Mouse (Mus musculus): ENCODE measurements around the gene Lhx1. TPM values are rescaled to one million over a fixed set of nuclear protein-coding genes. Genes with fewer than 3 reads are reported as not detected.

Gene Lhx1
- total RNA-seq, 2 experiments from 2014 or later = not detected

DNA sequence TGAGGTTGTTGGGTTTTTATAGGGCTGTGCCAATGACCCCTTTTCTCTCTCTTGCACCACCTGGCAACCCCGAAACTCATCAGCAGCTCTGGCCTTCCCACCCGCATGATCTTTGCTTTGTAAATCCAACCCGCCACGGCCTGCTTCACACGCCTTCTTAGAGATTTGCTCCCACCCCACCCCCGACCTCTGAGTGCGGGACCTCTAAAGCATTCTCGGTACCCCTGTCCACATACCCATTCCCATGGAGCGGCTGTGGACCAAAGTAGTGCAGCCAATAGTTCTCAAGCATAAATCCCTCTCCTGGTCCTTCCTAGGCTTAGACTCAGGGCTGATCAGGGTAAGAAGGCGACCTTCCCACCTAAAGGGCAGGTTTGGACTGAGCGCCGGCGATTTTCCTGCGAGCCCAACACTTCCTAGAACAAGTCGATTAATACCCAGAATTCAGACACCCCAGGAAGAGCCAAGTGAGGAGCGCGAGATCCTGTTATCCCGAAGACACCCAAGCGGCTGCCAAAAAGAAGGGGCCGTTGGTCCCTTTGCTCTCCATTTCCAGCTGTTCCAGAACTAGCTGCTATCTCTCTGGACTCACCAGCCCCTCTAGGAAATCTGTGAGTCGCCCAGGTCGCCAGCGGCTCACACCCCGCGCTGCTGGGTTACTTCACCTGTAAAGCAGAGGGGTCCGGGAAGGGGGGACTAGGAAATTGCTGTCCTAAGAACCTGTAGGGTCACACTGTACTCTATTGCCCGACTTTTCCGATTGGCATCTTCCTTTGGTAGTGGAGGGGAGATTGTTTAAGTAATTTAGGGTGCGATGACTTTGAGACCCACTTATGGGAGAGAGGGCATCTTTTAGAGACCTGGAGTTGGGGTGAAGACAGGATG is 1.9 kb upstream of the Lhx1 start:
- DNase-seq (ENCODE audit: low spot score in 2 of 2) = no peak

DNA sequence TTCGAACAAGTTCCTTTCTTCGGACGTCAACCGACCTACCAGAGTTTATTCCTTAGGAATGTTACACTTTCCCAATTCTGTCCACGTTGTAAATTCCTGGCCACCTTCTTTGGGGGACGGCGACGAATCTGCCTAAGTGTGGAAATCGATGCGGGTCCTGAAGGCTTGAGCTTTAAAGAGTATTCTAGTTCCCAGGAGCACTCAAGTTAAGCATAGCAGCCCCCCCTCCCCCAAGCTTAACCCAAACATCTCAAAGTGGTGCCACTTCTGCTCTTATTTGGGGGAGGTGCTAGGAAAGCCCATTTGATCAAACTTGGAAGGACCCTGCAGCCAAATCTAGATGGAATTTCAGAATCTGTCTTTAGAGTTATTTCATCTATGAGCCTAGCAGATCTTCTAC is 1.1 kb upstream of the Lhx1 start:
- DNase-seq (ENCODE audit: low spot score in 2 of 2) = no peak

DNA sequence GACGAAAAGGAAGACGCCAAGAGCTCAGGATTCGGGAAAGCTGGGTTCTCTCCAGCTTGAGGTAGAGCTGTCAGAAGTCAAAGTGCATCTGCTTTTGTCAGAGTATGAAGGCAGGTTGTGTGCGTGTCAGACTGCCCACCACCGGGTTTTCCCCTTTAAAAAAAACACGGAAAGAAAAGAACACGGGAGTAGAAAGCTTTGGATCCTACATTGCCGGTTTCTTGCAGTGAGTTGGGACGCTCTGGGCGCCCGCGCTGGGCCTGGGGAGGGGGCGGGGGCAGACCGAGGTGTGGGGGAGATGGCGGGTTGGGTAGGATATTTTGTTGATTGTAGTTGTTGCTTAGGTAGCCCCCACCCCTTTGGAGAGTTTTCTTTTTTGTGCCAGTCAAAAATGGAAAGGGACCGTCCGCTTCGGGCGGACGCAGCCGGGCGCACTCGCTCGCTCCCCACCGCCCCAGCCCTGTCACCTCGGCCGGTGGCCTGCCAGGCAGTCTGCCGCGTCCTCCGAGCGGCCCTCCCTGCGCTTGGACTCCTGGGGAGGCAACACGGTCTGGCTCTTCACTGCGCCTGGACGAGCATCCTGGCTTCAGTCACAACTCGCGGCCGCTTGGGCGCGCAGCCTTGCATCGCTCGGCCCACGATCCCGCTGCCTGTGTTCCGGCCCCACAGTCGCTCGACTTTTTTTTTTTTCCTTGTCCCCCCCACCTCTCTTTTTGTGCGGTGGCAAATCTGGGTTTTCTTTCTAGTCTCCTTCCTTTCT is 644 bp downstream of the Lhx1 start:
- DNase-seq (ENCODE audit: low spot score in 2 of 2) = no peak

DNA sequence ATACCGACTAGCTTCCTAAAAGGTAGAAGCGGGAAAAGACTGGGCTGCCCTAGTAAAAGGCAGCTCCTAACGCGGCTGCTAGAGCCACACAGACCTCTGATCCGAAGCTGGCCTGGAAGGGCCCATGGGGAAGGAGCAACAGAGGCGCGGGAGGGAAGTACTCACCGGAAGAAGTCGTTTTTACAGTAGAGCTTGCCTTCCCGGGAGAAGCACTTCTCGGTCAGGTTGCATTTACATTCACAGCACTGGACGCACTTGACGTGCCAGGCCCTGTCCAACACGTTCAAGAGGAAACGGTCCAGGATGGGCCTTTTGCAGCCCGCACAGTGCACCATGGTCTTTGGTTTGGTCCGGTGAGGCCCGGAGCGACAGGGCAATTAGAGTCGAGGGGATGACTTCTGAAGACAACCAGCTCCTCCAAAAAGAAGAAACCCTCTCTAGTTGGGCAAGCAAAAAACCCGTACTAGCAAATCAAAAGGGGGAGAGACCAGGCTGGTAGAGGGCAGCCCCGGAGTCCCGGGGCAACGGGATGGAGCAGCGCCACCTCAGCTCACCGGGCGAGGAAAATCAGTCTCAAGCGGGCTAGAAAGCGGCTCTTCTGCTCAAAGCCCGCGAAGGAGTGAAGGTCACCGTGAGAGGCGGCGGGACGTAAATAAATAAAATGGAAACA is 1.4 kb downstream of the Lhx1 start:
- DNase-seq (ENCODE audit: low spot score in 2 of 2) = no peak

DNA sequence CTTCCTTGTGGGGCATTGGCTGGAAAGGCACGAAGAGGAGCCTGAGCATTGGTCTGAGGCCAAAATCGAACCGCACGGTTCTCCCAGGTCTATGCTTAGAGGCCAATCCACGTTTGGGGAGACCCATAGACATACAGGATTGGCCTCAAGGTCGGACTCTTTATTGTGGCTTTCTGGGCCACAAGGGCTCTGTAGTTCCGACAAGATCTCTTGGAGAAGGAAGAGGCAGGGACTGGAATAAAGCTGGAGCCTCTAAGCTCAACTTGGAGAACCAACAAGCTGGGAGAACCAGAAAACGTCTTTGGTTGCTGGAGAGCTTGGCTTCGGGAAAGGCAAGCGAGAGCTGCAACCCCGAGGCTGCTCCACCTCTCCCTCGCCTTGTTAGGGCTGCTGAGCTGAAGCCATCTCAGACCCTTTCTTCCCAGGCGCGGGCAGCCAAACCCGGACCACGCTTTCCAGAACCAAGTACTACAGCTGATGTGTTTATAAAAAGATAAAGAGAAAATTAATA is 2.0 kb downstream of the Lhx1 start:
- no peak for DNase-seq (ENCODE audit: low spot score in 2 of 2)

DNA sequence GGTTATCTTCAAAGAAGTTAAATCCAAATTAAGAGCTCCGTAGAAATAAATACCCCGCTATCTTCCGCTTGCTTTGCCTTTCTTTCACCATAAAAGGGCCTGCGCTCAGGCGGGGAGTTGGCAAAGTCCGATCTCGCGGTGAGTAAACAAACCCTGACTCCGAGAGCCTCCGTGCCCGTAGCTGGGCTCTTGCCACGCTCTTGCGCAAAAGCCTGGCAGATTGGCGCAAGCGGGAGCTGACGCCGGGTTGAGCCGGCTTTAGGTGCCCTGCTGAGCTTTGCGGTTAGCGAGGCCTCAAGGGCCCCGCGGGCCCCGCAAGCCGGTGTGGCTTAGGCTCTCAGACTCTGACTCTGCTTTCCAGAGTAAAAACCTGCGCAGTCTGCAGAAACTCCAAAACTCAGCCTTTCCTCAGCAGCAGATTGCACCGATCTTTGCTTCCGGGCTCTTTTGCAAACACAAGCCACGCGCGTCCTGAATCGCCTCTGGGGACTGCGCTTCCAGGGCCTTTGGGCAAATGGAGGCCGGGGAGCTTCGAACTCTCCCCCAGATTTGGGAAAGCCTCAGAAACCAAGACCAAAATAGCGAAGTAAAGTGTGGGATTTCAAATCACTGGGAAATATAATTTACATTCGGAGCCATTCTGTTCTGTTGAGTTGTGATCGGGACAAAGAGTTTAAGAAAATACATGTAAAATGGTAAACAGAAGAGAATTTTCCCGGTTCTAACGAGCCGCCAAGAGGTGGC is 2.6 kb downstream of the Lhx1 start:
- DNase-seq (ENCODE audit: low spot score in 2 of 2) = peak; percentile 70 to 79

DNA sequence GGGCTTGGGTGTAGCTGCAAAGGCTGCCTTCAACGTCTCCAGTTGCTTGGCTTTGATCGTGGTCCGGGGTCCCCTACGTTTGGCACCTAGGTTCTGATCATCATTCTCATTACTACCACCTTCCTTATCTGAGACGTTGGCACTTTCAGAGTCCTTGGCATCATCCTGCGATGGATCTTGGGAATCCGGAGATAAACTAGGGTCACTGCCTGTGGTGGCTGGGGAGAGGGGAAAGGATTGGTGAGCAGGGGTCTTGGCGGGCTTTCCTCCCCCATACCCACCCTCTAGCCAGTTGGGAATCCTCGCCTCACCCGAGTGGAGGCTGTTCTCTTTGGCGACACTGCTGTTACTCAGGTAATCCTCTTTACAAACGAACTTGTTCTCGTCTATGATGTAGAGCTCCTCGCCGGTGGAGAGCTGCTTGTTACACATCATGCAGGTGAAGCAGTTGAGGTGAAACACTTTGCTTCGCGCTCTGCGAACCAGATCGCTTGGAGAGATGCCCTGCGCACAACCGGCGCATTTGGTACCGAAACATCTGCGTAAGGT is 3.5 kb downstream of the Lhx1 start:
- DNase-seq (ENCODE audit: low spot score in 2 of 2) = no peak

DNA sequence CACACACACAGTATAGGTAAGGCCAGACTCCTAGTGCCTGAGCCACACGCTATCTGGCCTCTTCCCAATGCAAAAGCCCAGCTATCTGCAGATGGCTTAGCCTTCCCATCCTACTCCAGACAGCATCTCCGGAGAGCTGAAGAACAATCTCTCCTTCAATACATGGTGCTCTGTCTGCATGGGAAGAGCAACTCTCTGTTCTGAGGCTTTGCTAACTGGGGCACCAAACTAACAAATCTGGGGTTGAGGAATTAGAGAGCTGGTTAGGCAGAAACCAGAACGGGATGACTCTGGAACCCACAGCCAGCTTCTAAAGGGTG is 4.3 kb downstream of the Lhx1 start:
- no peak for DNase-seq (ENCODE audit: low spot score in 2 of 2)

DNA sequence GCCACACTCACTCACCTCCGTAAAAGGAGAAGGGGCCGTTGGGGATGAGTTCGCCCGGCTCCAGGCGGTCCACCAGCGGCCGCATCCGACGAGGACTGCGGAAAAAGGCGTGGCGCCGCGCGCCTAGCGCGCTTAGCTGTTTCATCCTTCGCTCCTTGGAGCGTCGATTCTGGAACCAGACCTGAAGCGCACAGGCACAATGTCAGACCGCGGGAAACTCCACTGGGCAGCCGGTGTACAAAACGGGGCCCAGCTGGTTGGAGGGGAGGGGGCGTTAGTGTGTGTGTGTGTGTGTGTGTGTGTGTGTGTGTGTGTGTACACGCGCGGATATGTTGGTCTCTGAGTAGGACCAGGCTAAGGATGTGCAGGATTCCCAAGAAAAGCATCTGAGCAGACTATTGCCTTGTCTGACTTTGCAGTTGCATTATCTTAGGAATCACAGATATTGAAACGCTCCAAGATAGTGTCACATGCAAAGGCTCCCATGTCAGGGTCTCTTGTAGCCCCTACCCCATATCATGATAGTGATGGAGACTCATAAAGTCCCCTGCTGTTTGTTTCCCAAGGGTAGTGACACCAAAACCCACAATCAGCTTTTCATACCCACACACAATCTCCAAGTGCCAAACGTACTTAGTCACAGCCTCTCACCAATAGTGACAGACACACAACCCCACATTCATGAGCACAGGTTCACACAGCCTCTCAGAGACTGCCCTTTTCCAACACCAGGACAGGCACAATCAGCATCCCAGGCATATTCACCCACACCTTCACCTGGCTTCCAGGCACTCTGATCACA is 4.9 kb downstream of the Lhx1 start:
- no peak for DNase-seq (ENCODE audit: low spot score in 2 of 2)

DNA sequence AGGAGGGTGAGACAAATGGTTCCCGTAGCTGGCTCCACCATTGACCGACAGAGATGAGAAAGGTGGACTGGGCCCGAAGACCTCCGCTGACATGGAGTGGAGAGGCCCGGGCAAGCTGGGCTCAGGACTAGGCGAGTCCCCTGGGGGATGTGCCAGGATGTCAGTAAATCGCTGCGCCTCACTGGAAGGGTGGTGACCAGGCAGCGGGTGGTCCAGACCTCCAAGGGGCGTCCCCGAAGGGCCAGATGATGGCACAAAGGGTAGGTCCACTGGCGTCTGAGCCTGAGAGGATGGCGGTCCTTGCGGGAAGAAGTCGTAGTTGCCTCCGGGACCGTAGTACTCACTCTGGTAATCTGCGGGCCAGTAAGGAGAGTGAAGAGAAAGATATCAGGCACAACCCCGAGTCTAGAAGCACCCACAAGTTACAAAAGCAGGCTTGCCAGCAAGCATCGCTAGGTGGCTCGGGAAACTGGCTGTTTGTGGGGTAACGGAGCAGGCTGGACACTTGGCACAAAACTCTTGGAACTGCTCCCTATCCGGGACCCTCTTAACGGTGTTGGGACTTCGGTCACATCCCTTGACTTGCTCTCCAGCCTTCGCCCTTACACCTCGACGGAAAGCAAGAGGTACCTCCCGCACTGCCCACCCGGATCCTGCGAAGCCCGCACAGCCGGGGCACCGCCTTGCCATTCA is 5.6 kb downstream of the Lhx1 start:
- no peak for DNase-seq (ENCODE audit: low spot score in 2 of 2)

DNA sequence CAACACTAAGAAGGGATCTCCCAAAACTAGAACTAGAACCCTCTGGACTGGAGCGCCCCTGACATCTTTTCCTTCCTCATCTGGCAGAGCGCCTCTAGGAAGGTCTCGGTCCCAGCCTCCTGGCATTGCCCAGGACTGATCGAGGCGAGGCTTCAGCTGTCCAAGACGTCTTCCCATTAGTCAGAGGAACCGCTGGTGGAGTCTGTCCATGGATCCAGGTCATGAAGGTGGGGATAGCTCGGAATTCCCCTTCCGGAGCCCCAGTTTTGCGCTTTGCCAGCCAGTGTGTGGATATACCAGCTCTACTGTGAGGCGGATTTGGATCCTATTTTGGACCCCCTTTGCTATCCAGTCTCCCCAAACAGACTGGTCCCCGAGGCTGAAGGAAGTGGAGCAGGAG is 6.3 kb downstream of the Lhx1 start:
- DNase-seq (ENCODE audit: low spot score in 2 of 2) = no peak

DNA sequence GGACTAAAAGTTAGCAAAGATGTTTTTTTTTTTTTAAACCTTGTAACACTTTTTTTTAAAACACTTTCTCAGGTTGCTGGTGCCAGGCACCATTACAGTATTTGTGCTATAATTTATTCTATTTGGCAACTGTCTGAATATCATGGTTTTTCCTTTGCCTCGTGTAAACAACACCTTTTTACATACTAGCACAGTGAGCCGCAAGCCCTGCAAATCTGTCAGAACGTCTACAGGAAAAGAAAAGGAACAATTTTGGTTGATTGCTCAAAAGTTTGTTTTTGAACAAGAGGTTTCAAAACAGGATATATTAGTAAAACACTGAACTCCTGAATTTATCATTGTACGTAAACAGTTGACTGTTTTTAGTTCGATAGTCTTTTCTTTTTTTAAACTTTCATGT is 7.1 kb downstream of the Lhx1 start:
- DNase-seq (ENCODE audit: low spot score in 2 of 2) = no peak

DNA sequence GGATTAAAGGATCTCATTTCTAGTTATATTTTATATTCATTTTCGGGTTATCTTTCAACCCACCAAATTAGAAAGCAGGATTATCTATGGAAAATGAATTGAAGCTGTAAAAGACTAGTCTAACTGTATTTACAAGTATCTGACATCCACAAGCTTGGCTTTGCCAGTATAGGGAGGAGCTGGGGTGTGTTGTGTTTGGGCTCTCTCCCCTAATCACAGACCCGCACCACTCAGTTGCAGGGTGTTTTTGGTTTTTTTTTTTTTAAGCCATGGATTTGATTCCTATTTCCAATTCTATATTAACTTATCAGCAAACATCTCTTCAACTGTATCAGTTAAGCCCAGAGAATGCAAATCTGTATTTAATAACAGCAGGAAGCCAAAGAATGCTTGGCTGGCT is 7.9 kb downstream of the Lhx1 start:
- no peak for DNase-seq (ENCODE audit: low spot score in 2 of 2)

DNA sequence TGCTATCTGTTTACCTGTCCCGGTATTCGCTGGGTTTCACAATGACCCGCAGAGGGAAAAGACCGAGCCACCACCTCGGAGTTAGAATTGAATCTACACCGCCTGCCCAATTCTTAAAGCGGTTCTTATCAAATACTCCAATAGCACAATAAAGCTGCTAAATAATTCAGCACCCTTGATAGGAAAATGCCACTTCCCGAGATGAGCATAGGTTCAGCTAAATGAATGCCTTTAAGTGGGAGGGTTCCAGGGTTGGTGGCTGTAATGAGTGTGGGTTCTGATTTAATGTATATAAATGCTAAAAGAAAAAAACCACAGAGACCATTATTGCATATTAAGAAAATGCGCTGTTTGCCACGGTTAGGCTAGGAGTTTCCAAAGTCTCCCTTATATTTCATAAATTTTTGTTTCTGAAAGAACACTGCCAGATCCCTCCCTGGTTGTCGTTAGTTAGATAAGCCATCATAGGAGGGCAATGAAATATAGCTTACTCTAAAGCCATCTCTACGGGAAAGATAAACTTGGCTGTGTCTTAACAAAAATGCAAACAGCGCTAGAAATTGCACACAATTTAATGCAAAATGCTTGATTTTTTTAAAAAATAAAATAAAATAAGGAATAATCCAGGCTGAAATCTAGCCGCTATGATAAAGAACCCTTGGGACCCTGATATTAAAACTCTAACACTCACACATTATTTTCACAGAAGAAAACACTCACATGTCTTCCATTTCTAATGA is 8.7 kb downstream of the Lhx1 start:
- no peak for DNase-seq (ENCODE audit: low spot score in 2 of 2)

DNA sequence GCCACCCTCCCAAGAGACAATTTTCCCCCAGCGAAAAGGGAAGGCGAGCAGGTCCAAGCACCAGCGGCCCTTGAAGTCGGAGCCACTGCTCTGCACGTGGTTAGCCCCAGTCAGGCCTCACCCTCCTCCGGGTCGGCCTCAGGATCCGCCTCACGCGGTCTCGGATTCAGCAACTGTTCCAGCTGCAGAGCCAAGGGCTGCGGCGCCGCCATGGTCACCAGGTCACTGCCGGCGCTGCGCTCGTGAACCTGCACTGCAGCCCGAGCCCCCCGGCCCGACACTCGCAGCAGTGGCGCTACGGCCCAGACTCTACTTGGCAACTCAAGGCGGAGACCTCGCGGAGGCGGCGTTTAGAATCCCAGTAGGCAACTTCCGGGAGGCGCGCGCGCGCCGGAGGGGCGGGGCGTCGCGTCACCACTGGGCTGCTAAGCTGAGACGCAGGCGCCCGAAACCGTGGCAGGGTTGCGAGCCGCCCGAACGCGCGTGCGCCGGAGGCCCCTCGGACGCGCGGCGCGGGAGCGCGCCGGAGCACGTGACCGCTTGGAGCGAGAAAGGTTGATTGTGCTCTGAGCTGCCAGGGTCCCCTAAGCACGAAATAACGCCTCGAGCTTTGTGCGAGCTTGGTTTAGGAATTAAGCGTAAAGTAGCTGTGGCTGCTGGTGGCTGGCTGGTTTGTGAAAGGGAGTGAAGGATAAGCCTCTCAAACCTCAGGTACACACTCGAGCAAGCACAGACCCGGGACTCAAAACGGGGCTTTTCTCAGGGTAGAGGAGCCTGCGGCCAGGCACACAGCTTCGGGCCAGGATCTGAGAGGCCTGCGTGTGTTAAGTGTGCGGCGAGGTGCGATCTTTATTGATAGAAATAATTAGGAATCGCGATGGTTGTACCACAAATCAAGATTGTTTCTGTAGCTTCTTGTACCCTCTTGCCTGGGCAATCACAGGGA is 11.9 kb downstream of the Lhx1 start, which contains the start of gene Aatf:
TSS of gene Aatf (minus strand) at position 352 of the 946 bp plus-strand sequence.
- peak; percentile 94 for DNase-seq (ENCODE audit: low spot score in 2 of 2)

DNA sequence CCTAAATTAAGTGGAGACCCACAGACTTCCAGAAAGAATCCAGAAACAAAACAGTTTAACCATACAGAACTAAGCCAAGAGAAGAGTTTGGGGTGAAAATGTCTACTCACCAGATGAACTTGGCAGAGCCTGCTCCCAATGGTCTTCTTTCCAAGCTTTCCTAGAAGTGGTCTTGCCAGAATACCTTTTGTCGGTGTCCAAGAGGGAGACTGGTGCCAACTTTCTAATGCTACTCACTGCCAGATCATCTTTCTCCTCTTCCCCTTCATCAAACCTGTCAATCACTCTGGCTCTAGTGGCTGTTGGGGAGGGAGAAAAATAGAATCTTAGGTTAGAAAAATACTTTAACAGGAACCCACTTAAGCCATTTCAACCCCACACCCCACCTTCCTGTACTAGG is 13.3 kb downstream of the Lhx1 start:
- DNase-seq (ENCODE audit: low spot score in 2 of 2) = no peak

DNA sequence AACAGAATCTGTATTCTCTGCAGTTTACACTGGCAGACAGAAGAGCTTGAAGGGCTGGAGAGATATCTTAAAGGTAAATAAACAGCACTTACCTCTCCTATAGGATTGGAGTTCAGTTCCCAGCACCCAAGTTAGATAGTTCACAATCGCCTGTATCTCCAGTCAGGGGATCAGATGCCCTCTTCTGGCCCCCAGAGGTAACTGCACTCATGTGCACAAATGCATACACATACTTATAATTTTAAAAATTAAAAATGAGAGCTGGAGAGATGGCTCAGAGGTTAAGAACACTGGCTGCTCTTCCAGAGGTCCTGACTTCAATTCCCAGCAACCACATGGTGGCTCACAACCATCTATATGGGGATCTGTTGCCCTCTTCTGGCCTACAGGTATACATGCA is 21.0 kb downstream of the Lhx1 start:
- no peak for DNase-seq (ENCODE audit: low spot score in 2 of 2)

Data from adrenal gland, adult 18-20 months (tissue).